Mouse (Mus musculus) MEL (cell line): ENCODE data around the gene Nr2c2ap. TPM values are rescaled to one million over a fixed set of nuclear protein-coding genes. Genes with fewer than 3 reads are reported as not detected.

Source experiments
- DNase-seq: peaks from one replicate; pipeline ENCODE4 v3.0.0; 2011; ENCODE audit warnings: low read depth, low spot score
- H3K27ac ChIP-seq: 2 replicates; pipeline ENCODE4 v1.5.1; 2012; ENCODE audit warnings: low read depth, mild to moderate bottlenecking, control low read depth, low read length, moderate library complexity; ENCODE audit not compliant: control insufficient read depth
- H3K27me3 ChIP-seq, 2 experiments: fragments of 150-350 bp in 1 of 2; sonication (generic) in 1 of 2; 2 replicates each; pipeline ENCODE4 v1.6.1; 2012; ENCODE audit warnings: low read length in 2 of 2, mild to moderate bottlenecking in 2 of 2, improper control_type of control experiment in 1 of 2, moderate library complexity in 1 of 2; ENCODE audit not compliant: insufficient read depth in 2 of 2, control insufficient read depth in 1 of 2
- H3K36me3 ChIP-seq, 2 experiments: 2 replicates each; pipeline ENCODE4 v1.6.1; 2012 to 2014; ENCODE audit warnings: low read length in 2 of 2, improper control_type of control experiment in 1 of 2, inconsistent platforms in 1 of 2, mild to moderate bottlenecking in 1 of 2; ENCODE audit not compliant: insufficient read depth in 2 of 2, control insufficient read depth in 1 of 2
- H3K4me1 ChIP-seq, 2 experiments: fragments of 150-350 bp in 1 of 2; sonication (generic) in 1 of 2; 2 replicates each; pipeline ENCODE4 v1.6.1; 2012; ENCODE audit warnings: low read length in 2 of 2, improper control_type of control experiment in 1 of 2, mild to moderate bottlenecking in 1 of 2; ENCODE audit not compliant: insufficient read depth in 2 of 2, control insufficient read depth in 1 of 2
- H3K4me3 ChIP-seq, 2 experiments: fragments of 150-350 bp in 1 of 2; sonication (generic) in 1 of 2; 2 replicates each; pipeline ENCODE4 v1.5.1; 2012; ENCODE audit warnings: low read depth in 2 of 2, low read length in 2 of 2, mild to moderate bottlenecking in 2 of 2, moderate library complexity in 2 of 2, control low read depth in 1 of 2, improper control_type of control experiment in 1 of 2; ENCODE audit not compliant: control insufficient read depth in 1 of 2, insufficient read depth in 1 of 2
- H3K79me2 ChIP-seq: 2 replicates; pipeline ENCODE4 v1.6.1; 2012; ENCODE audit warnings: mild to moderate bottlenecking, low read length, moderate library complexity; ENCODE audit not compliant: control insufficient read depth, poor library complexity, insufficient read depth
- H3K9ac ChIP-seq: 2 replicates; pipeline ENCODE4 v1.6.1; 2012; ENCODE audit warnings: low read depth, mild to moderate bottlenecking, control low read depth, low read length, moderate library complexity; ENCODE audit not compliant: control insufficient read depth, poor library complexity, severe bottlenecking
- H3K9me3 ChIP-seq: fragments of 150-350 bp; sonication (generic); replicated peaks from 2 replicates; pipeline ENCODE4 v1.6.1; 2012; ENCODE audit warnings: mild to moderate bottlenecking, low read length, improper control_type of control experiment, moderate library complexity; ENCODE audit not compliant: insufficient read depth
- CHD1 ChIP-seq: IDR thresholded peaks from 2 replicates; pipeline ENCODE4 v1.6.1; 2012; ENCODE audit warnings: low read depth, mild to moderate bottlenecking, inconsistent platforms, low read length, improper control_type of control experiment
- CTCF ChIP-seq, 3 experiments: IDR thresholded peaks in 2 of 3; conservative IDR thresholded peaks in 1 of 3; 2 replicates each; pipeline ENCODE4 v1.5.1; 2011 to 2012; ENCODE audit warnings: low read length in 3 of 3, low read depth in 2 of 3, mild to moderate bottlenecking in 2 of 3, improper control_type of control experiment in 1 of 3, inconsistent platforms in 1 of 3, mixed read lengths in 1 of 3, moderate library complexity in 1 of 3; ENCODE audit not compliant: control insufficient read depth in 1 of 3, insufficient read depth in 1 of 3, poor library complexity in 1 of 3, severe bottlenecking in 1 of 3
- GABPA ChIP-seq: IDR thresholded peaks from 2 replicates; pipeline ENCODE4 v1.6.1; 2012; ENCODE audit warnings: low read depth, mild to moderate bottlenecking, inconsistent platforms, low read length, improper control_type of control experiment, moderate library complexity
- MXI1 ChIP-seq: IDR thresholded peaks from 2 replicates; pipeline ENCODE4 v1.6.1; 2011; ENCODE audit warnings: mild to moderate bottlenecking, low read depth, low read length, improper control_type of control experiment
- MYB ChIP-seq: IDR thresholded peaks from 2 replicates; pipeline ENCODE4 v1.6.1; 2011; ENCODE audit warnings: mild to moderate bottlenecking, low read depth, low read length, improper control_type of control experiment
- NRF1 ChIP-seq: IDR thresholded peaks from 2 replicates; pipeline ENCODE4 v1.6.1; 2014; ENCODE audit warnings: low read depth, mild to moderate bottlenecking, inconsistent platforms, low read length, improper control_type of control experiment, moderate library complexity; ENCODE audit not compliant: poor library complexity, insufficient read depth, severe bottlenecking
- POLR2AphosphoS2 ChIP-seq: IDR thresholded peaks from 2 replicates; pipeline ENCODE4 v1.6.1; 2011; ENCODE audit warnings: low read length, improper control_type of control experiment
- POLR2AphosphoS5 ChIP-seq: IDR thresholded peaks from 2 replicates; pipeline ENCODE4 v1.6.1; 2012; ENCODE audit warnings: low read depth, borderline replicate concordance, mild to moderate bottlenecking, inconsistent platforms, low read length, moderate library complexity, mixed read lengths
- RAD21 ChIP-seq: IDR thresholded peaks from 2 replicates; pipeline ENCODE4 v1.6.1; 2011; ENCODE audit warnings: mild to moderate bottlenecking, low read depth, low read length, improper control_type of control experiment
- RCOR1 ChIP-seq: IDR thresholded peaks from 2 replicates; pipeline ENCODE4 v1.6.1; 2012; ENCODE audit warnings: low read depth, mild to moderate bottlenecking, inconsistent platforms, low read length, improper control_type of control experiment
- SMC3 ChIP-seq: IDR thresholded peaks from 2 replicates; pipeline ENCODE4 v1.6.1; 2011; ENCODE audit warnings: low read depth, low read length, improper control_type of control experiment
- TCF12 ChIP-seq: IDR thresholded peaks from 2 replicates; pipeline ENCODE4 v1.6.1; 2014; ENCODE audit warnings: low read depth, mild to moderate bottlenecking, inconsistent platforms, low read length, improper control_type of control experiment, moderate library complexity
- UBTF ChIP-seq: IDR thresholded peaks from 2 replicates; pipeline ENCODE4 v1.6.1; 2012; ENCODE audit warnings: low read depth, mild to moderate bottlenecking, inconsistent platforms, low read length, improper control_type of control experiment, moderate library complexity, borderline replicate concordance; ENCODE audit not compliant: insufficient read depth
- ZKSCAN1 ChIP-seq: IDR thresholded peaks from 2 replicates; pipeline ENCODE4 v1.6.1; 2012; ENCODE audit warnings: low read depth, mild to moderate bottlenecking, inconsistent platforms, low read length, improper control_type of control experiment, moderate library complexity
- polyA plus RNA-seq, 2 experiments: library from polyadenylated mRNA; stranded (reverse) in 1 of 2; unstranded in 1 of 2; fragments of >175 nt in 1 of 2; fragments of >200 nt in 1 of 2; gene quantifications; 2 replicates each; pipeline versions ENCODE4 v1.2.1 to v1.2.4; 2012; ENCODE audit warnings: low replicate concordance in 2 of 2, low read depth in 1 of 2; ENCODE audit not compliant: insufficient read length in 2 of 2, insufficient read depth in 1 of 2, missing spikeins in 1 of 2
- total RNA-seq: library from RNA; depleted of rRNA; stranded (reverse); fragments of 300-350 nt; gene quantifications from 2 replicates; pipeline ENCODE4 v1.2.3, GENCODE M21; 2012

Gene Nr2c2ap
- total and polyA plus RNA-seq, 3 experiments: 24.6 to 55.7 TPM; not detected in 1

GRCm38 (mm10) chr8:70084191-70085065 lies 46.7 kb upstream of the Nr2c2ap start (continued):
- no peak for TF ChIP-seq TCF12
- TF ChIP-seq RAD21: no peak

GRCm38 (mm10) chr8:70086151-70086550 lies 45.0 kb upstream of the Nr2c2ap start:
- no peak overlapping the region for H3K9ac ChIP-seq
- no peak for DNase-seq
- no peaks in the 10 kb centered on the region for H3K4me1 ChIP-seq
- H3K79me2 ChIP-seq: no peaks in the 10 kb centered on the region
- H3K27me3 ChIP-seq: no peaks in the 10 kb centered on the region
- H3K4me3 ChIP-seq: no peak overlapping the region
- no peaks in the 10 kb centered on the region for H3K9me3 ChIP-seq
- no peak overlapping the region for H3K27ac ChIP-seq
- TF ChIP-seq MYB: no peak
- no peak for TF ChIP-seq POLR2AphosphoS5
- H3K36me3 ChIP-seq: no peaks in the 10 kb centered on the region

GRCm38 (mm10) chr8:70087237-70087636 lies 43.9 kb upstream of the Nr2c2ap start:
- no peaks in the 10 kb centered on the region for H3K9me3 ChIP-seq
- no peaks in the 10 kb centered on the region for H3K36me3 ChIP-seq
- no peaks in the 10 kb centered on the region for H3K4me1 ChIP-seq
- H3K4me3 ChIP-seq: no peak overlapping the region
- no peak for TF ChIP-seq GABPA
- TF ChIP-seq UBTF: no peak
- TF ChIP-seq MXI1: no peak
- no peak for TF ChIP-seq NRF1
- no peak for TF ChIP-seq POLR2AphosphoS2
- no peaks in the 10 kb centered on the region for H3K27me3 ChIP-seq
- no peaks in the 10 kb centered on the region for H3K79me2 ChIP-seq
- no peak for DNase-seq
- no peak overlapping the region for H3K9ac ChIP-seq
- H3K27ac ChIP-seq: no peak overlapping the region

- H3K9ac ChIP-seq: no peak overlapping the region
- TF ChIP-seq RCOR1 (no peak), RAD21 (peak; percentile 16), CTCF (IDR thresholded peaks at IDR 0.05 in 2 of 3, conservative IDR thresholded peaks at IDR 0.05 in 1 of 3; ENCODE audit: control insufficient read depth in 1 of 3, insufficient read depth in 1 of 3, low read depth in 2 of 3, low read length in 3 of 3, poor library complexity in 1 of 3, severe bottlenecking in 1 of 3) (peak in 2 of 3 experiments; percentile 22 to 37; a peak in 3 of 6 replicates), CHD1 (no peak), SMC3 (peak; percentile 27), ZKSCAN1 (no peak)
These were observed 43.1 kb upstream of the Nr2c2ap start for GRCm38 (mm10) chr8:70087836-70088650.

More at GRCm38 (mm10) chr8:70087836-70088650, 43.1 kb upstream of the Nr2c2ap start:
- Histone ChIP-seq H3K27me3 (no peaks in the 10 kb centered on the region), H3K9me3 (no peaks in the 10 kb centered on the region), H3K4me3 (no peak overlapping the region), H3K36me3 (no peaks in the 10 kb centered on the region), H3K27ac (no peak overlapping the region), H3K4me1 (no peaks in the 10 kb centered on the region), H3K79me2 (no peaks in the 10 kb centered on the region)
- no peak for DNase-seq
